Mouse (Mus musculus) MEL (cell line): ENCODE data around the gene Sash1.

Experiments used
- CTCF ChIP-seq, 3 experiments: IDR thresholded peaks in 2 of 3; conservative IDR thresholded peaks in 1 of 3; 2 replicates each; pipeline ENCODE4 v1.5.1; 2011 to 2012; ENCODE audit warnings: low read length in 3 of 3, low read depth in 2 of 3, mild to moderate bottlenecking in 2 of 3, improper control_type of control experiment in 1 of 3, inconsistent platforms in 1 of 3, mixed read lengths in 1 of 3, moderate library complexity in 1 of 3; ENCODE audit not compliant: control insufficient read depth in 1 of 3, insufficient read depth in 1 of 3, poor library complexity in 1 of 3, severe bottlenecking in 1 of 3
- ELF1 ChIP-seq: IDR thresholded peaks from 2 replicates; pipeline ENCODE4 v1.6.1; 2014; ENCODE audit warnings: low read depth, mild to moderate bottlenecking, inconsistent platforms, low read length, improper control_type of control experiment, moderate library complexity
- POLR2AphosphoS5 ChIP-seq: IDR thresholded peaks from 2 replicates; pipeline ENCODE4 v1.6.1; 2012; ENCODE audit warnings: low read depth, borderline replicate concordance, mild to moderate bottlenecking, inconsistent platforms, low read length, moderate library complexity, mixed read lengths
- TAL1 ChIP-seq: IDR thresholded peaks from 2 replicates; pipeline ENCODE4 v1.6.1; 2012; ENCODE audit warnings: mild to moderate bottlenecking, inconsistent platforms, low read length, moderate library complexity, mixed read lengths
- TBP ChIP-seq: IDR thresholded peaks from 2 replicates; pipeline ENCODE4 v1.8.0; 2011; ENCODE audit warnings: low read depth, low read length, improper control_type of control experiment

GRCm38 (mm10) chr10:8785451-8786145, 100.3 kb downstream of the Sash1 start:
- TF ChIP-seq TBP (no peak), CTCF (IDR thresholded peaks at IDR 0.05 in 2 of 3, conservative IDR thresholded peaks at IDR 0.05 in 1 of 3; ENCODE audit: control insufficient read depth in 1 of 3, insufficient read depth in 1 of 3, low read depth in 2 of 3, low read length in 3 of 3, poor library complexity in 1 of 3, severe bottlenecking in 1 of 3) (no peak), POLR2AphosphoS5 (no peak), TAL1 (no peak), ELF1 (no peak)
